Mouse (Mus musculus) left cerebral cortex, postnatal 10 days (tissue): ENCODE measurements around the gene Ccdc27. TPM values are rescaled to one million over a fixed set of nuclear protein-coding genes. Genes with fewer than 3 reads are reported as not detected.

ENCODE experiments used
- DNase-seq, 2 experiments: peaks; one replicate each; pipeline ENCODE4 v3.0.0; 2021 to 2022; ENCODE audit warnings: low spot score in 2 of 2, mixed read lengths in 1 of 2; ENCODE audit errors: extremely low spot score in 1 of 2
- intact Hi-C: fragments of 180-260 bp; cut with DNase I; formaldehyde crosslinking; loops from one replicate; pipeline ENCODE4 v1.15.1; 2025
- total RNA-seq, 2 experiments: library from RNA; stranded (reverse); gene quantifications; 2 replicates each; pipeline ENCODE4 v1.2.3; 2021

Ccdc27 gene
- total RNA-seq, 2 experiments from 2014 or later: 0.43 to 0.65 TPM

GRCm38 (mm10) chr4:153980470-153980869, 62.0 kb downstream of the Ccdc27 start:
- no peak for DNase-seq
- intact Hi-C loops: no loop called here

GRCm38 (mm10) chr4:153979243-153979642, 63.2 kb downstream of the Ccdc27 start:
- DNase-seq: no peak

More at GRCm38 (mm10) chr4:153979243-153979642, 63.2 kb downstream of the Ccdc27 start:
- intact Hi-C loops: no loop called here

Other genes starting within 250 kb of the Ccdc27 start
- 10 to 100 TPM; 15.9 to 18.5 TPM for gene A430005L14Rik, start 85.4 kb downstream of the Ccdc27 start, total RNA-seq
- gene Dffb, start 67.6 kb downstream of the Ccdc27 start, total RNA-seq: 10 to 100 TPM; 12.1 to 13.8 TPM
- 10 to 100 TPM; 23.8 to 24.0 TPM for gene Cep104, start 67.5 kb downstream of the Ccdc27 start, total RNA-seq
- gene Lrrc47, start 30.9 kb downstream of the Ccdc27 start, total RNA-seq: 10 to 100 TPM; 54.8 to 58.4 TPM
- gene Smim1, start 16.4 kb downstream of the Ccdc27 start, total RNA-seq: 1 to 10 TPM; 2.4 to 2.8 TPM
- 1 to 10 TPM; 1.0 to 1.6 TPM for gene Trp73, start 97.5 kb upstream of the Ccdc27 start, total RNA-seq
- 10 to 100 TPM; 24.4 to 25.1 TPM for gene Wrap73, start 99.7 kb upstream of the Ccdc27 start, total RNA-seq
- gene Tprgl, start 118.0 kb upstream of the Ccdc27 start, total RNA-seq: 100 to 1,000 TPM; 136 to 140 TPM
- gene Megf6, start 128.1 kb upstream of the Ccdc27 start, total RNA-seq: 10 to 100 TPM in 1 of 2 experiments, 1 to 10 TPM in 1; 9.2 to 16.3 TPM